Mouse (Mus musculus) liver, embryonic 13.5 days (tissue): ENCODE results near the gene Wdr45. TPM values are rescaled to one million over a fixed set of nuclear protein-coding genes. Genes with fewer than 3 reads are reported as not detected.
A peak's percentile ranks its signal among the peaks of the same experiment; 100 is the strongest.
"Not testable (repeated sequence)": the region's sequence is repeated elsewhere in the genome, so short reads cannot be mapped to it uniquely, and the experiment has no call there.

Source experiments
- ATAC-seq: fragments of 200-750 bp; cut with Nextera tagmentation; 2 replicates; pipeline ENCODE4 v1.8.0; 2017; ENCODE audit warnings: low read depth, mild to moderate bottlenecking, moderate number of reproducible peaks, moderate library complexity
- DNase-seq: peaks from one replicate; pipeline ENCODE4 v3.0.0; 2022
- H3K27ac ChIP-seq: fragments of 300-500 bp; sonication (generic); 2 replicates; pipeline ENCODE4 v1.5.1; 2015; ENCODE audit warnings: moderate library complexity, mild to moderate bottlenecking, inconsistent platforms
- H3K27me3 ChIP-seq: fragments of 300-500 bp; sonication (generic); 2 replicates; pipeline ENCODE4 v1.6.1; 2015; ENCODE audit warnings: mild to moderate bottlenecking, inconsistent platforms
- H3K36me3 ChIP-seq: fragments of 300-500 bp; sonication (generic); 2 replicates; pipeline ENCODE4 v1.6.1; 2015; ENCODE audit warnings: mild to moderate bottlenecking, inconsistent platforms
- H3K4me1 ChIP-seq: fragments of 300-500 bp; sonication (generic); replicated peaks from 2 replicates; pipeline ENCODE4 v1.6.1; 2015; ENCODE audit warnings: inconsistent platforms
- H3K4me2 ChIP-seq: fragments of 300-500 bp; sonication (generic); 2 replicates; pipeline ENCODE4 v1.6.1; 2015; ENCODE audit warnings: inconsistent platforms, mild to moderate bottlenecking, moderate library complexity
- H3K4me3 ChIP-seq: fragments of 300-500 bp; sonication (generic); replicated peaks from 2 replicates; pipeline ENCODE4 v1.5.1; 2015; ENCODE audit warnings: mild to moderate bottlenecking, inconsistent platforms
- H3K9ac ChIP-seq: fragments of 300-500 bp; sonication (generic); 2 replicates; pipeline ENCODE4 v1.6.1; 2015; ENCODE audit warnings: mild to moderate bottlenecking, inconsistent platforms
- H3K9me3 ChIP-seq: fragments of 300-500 bp; sonication (generic); replicated peaks from 2 replicates; pipeline ENCODE4 v1.6.1; 2016; ENCODE audit warnings: inconsistent platforms
- WGBS: fragments of 180-500 bp; shearing (Covaris S2); methylation state at CpG from one replicate; pipeline ENCODE4 v1.1.7; 2015; ENCODE audit not compliant: insufficient replicate concordance; 5-methylcytosine and 5-hydroxymethylcytosine counted together
- polyA plus RNA-seq: library from polyadenylated mRNA; unstranded; fragments of >200 nt; fragmentation: Nextera tagmentation; extraction: Ambion mirVana; gene quantifications from 2 replicates; pipeline ENCODE4 v1.2.1, GENCODE M21; 2015

The Wdr45 gene
- polyA plus RNA-seq, 1 experiment from 2014 or later: 15.2 TPM

- ATAC-seq (no peak), DNase-seq (no peak)
- Histone ChIP-seq H3K9ac (no peak overlapping the region), H3K9me3 (no peaks in the 10 kb centered on the region), H3K27ac (no peak overlapping the region), H3K4me3 (no peak overlapping the region), H3K4me1 (peaks cover 16% of the 10 kb centered on the region), H3K27me3 (no peaks in the 10 kb centered on the region), H3K4me2 (no peak overlapping the region), H3K36me3 (no peaks in the 10 kb centered on the region)
- WGBS: 38% methylated on average over 5 of the region's 5 CpGs
Observed at GRCm38 (mm10) chrX:7743470-7743869, 29.3 kb downstream of the Wdr45 start.

DNA sequence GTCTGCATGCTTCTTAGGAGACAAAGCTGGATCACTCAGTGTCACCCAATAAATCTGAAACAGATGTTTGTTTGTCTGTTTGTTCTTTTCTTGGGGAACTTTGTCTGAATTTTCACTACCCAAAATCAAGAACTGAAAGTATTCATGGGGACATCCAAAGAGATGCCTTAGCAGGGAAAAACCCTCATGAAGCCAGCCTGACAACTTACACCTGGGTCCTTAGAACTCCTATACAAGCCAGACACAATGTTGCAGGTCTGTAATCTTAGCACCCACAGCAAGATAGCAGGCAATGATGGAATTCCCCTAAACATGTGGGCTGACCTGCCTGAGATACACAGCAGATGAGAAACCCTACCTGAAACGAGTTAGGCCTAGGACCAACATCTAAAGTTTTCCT lies 30.8 kb downstream of the Wdr45 start:
- no peak for DNase-seq

DNA sequence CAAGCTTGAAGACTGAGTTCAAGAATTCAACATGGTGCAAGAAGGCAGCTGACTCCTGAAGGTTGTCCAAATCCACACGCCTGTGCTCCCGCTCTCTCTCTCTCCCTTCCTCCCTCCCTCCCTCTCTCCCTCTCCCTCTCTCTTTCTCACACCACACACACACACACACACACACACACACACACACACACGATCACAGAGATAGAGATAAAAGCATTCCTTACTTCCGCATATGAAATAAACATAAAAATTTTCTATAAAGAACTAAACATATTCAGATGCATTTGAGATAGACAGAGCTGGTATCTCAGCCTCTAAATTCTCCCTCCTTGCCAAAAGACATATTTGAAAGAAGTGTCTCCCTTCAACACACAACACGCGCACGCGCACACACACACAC lies 31.3 kb downstream of the Wdr45 start:
- Histone ChIP-seq H3K4me2 (no peak overlapping the region), H3K27ac (no peak overlapping the region), H3K4me3 (no peak overlapping the region), H3K4me1 (peaks cover 14% of the 10 kb centered on the region), H3K27me3 (no peaks in the 10 kb centered on the region), H3K9ac (no peak overlapping the region), H3K9me3 (no peaks in the 10 kb centered on the region), H3K36me3 (no peaks in the 10 kb centered on the region)
- ATAC-seq (no peak), DNase-seq (no peak)
- WGBS: 77% methylated on average over 8 of the region's 8 CpGs

More for the DNA sequence above, 30.8 kb downstream of the Wdr45 start:
- no peak for ATAC-seq
- 33% methylated on average over 1 of the region's 1 CpGs for WGBS
- H3K9me3 ChIP-seq: no peaks in the 10 kb centered on the region
- no peak overlapping the region for H3K9ac ChIP-seq
- H3K4me2 ChIP-seq: no peak overlapping the region
- H3K36me3 ChIP-seq: no peaks in the 10 kb centered on the region
- H3K4me3 ChIP-seq: no peak overlapping the region
- peaks cover 15% of the 10 kb centered on the region for H3K4me1 ChIP-seq
- no peaks in the 10 kb centered on the region for H3K27me3 ChIP-seq
- H3K27ac ChIP-seq: no peak overlapping the region

- Histone ChIP-seq H3K9me3 (no peaks in the 10 kb centered on the region), H3K27me3 (no peaks in the 10 kb centered on the region), H3K4me3 (peak within 1 kb of the TSS; percentile 64), H3K4me1 (peaks cover 8% of the 10 kb centered on the region; the same call in 1 of the 2 replicates), H3K27ac (no peak within 1 kb of the TSS), H3K36me3 (no peaks in the 10 kb centered on the region), H3K9ac (peak within 1 kb of the TSS; percentile 55; the same call in 1 of the 2 replicates), H3K4me2 (peak within 1 kb of the TSS; percentile 79)
- WGBS: 9% methylated on average over 46 of the region's 56 CpGs
- DNase-seq (no peak), ATAC-seq (peak; percentile 36)
Observed at GRCm38 (mm10) chrX:7750432-7751116, 36.4 kb downstream of the Wdr45 start, which contains the start of gene Ccdc120. Gene Ccdc120, minus strand, starts transcription at chrX:7750905.

- H3K27me3 ChIP-seq, H3K9ac ChIP-seq, H3K27ac ChIP-seq, H3K36me3 ChIP-seq, H3K4me2 ChIP-seq, H3K4me1 ChIP-seq, H3K4me3 ChIP-seq, ATAC-seq, DNase-seq, H3K9me3 ChIP-seq: not testable (repeated sequence)
- 7% methylated on average over 3 of the region's 3 CpGs for WGBS
Observed at GRCm38 (mm10) chrX:7753627-7754026, 39.5 kb downstream of the Wdr45 start.

GRCm38 (mm10) chrX:7762137-7762920 lies 48.2 kb downstream of the Wdr45 start, which contains the start of gene Tfe3:
Gene Tfe3, plus strand, starts transcription at chrX:7762560.
- Histone ChIP-seq H3K27me3 (no peaks in the 10 kb centered on the region), H3K9me3 (no peaks in the 10 kb centered on the region), H3K4me1 (peaks cover 40% of the 10 kb centered on the region), H3K9ac (peak within 1 kb of the TSS; percentile 78), H3K4me2 (peak within 1 kb of the TSS; percentile 84), H3K4me3 (peak within 1 kb of the TSS; percentile 73), H3K36me3 (peaks cover 10% of the 10 kb centered on the region), H3K27ac (peak within 1 kb of the TSS; percentile 74)
- 19% methylated on average over 38 of the region's 38 CpGs for WGBS
- ATAC-seq (peak; percentile 94), DNase-seq (peak; percentile 89)

DNA sequence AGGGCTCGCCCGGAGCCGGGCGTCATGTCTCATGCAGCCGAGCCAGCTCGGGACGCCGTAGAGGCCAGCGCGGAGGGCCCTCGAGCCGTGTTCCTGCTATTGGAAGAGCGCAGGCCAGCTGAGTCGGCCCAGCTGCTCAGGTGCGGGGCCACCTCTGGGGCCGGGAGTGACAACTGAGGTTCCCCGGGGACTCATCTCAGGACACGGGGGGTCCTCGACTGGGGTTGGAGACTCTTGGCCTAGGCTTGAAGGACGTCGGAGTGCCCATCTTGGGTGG lies 48.7 kb downstream of the Wdr45 start:
- H3K4me3 ChIP-seq: peak overlapping the region; percentile 73
- 26% methylated on average over 21 of the region's 21 CpGs for WGBS
- H3K9ac ChIP-seq: peak overlapping the region; percentile 78
- ATAC-seq: peak; percentile 35
- peak overlapping the region; percentile 74 for H3K27ac ChIP-seq
- peaks cover 15% of the 10 kb centered on the region for H3K36me3 ChIP-seq
- no peaks in the 10 kb centered on the region for H3K9me3 ChIP-seq
- H3K27me3 ChIP-seq: no peaks in the 10 kb centered on the region
- DNase-seq: no peak
- H3K4me2 ChIP-seq: peak overlapping the region; percentile 84
- H3K4me1 ChIP-seq: peaks cover 40% of the 10 kb centered on the region

DNA sequence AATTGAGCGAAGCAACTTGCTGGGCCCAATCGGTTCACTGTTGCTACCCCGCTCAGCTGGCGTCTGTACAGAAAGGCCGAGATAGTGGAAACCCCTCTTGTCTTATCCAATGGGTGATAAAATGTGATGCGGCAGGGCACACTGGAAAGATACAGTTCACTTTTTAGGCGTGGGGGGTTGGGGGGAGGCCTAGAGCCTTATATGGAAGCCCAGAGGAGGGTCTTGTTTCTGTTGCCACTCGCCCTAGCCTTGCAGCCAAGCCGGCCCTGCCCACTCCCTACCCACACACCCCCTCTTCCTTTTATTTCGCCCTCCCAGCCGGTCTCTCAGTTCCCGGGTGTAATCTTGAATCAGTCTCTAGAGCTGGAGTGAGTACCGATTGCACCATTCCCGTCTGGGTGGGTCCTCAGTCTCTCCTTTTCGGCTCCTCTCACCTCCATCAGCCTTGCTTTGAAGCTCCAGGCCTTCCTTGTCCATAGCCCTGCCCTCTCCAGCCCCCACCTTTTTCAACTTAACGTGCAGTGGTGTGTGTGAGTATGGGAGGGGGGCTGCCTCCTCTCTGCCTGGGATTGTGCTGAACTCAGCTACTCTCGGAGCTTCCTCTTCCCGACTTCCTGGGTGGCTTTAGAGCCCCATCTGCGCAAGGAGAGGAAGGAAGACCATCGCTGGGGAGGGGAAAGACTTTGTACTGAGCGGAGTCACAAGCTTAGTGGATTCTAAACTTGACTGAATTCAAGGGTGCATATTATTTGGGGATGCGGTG lies 49.7 kb downstream of the Wdr45 start:
- Histone ChIP-seq H3K4me3 (peak overlapping the region; percentile 73), H3K9me3 (no peaks in the 10 kb centered on the region), H3K4me2 (peak overlapping the region; percentile 84), H3K4me1 (peaks cover 45% of the 10 kb centered on the region), H3K27ac (peak overlapping the region; percentile 74), H3K9ac (peak overlapping the region; percentile 78), H3K27me3 (no peaks in the 10 kb centered on the region), H3K36me3 (peaks cover 23% of the 10 kb centered on the region)
- DNase-seq: no peak
- 9% methylated on average over 22 of the region's 22 CpGs for WGBS
- no peak for ATAC-seq

DNA sequence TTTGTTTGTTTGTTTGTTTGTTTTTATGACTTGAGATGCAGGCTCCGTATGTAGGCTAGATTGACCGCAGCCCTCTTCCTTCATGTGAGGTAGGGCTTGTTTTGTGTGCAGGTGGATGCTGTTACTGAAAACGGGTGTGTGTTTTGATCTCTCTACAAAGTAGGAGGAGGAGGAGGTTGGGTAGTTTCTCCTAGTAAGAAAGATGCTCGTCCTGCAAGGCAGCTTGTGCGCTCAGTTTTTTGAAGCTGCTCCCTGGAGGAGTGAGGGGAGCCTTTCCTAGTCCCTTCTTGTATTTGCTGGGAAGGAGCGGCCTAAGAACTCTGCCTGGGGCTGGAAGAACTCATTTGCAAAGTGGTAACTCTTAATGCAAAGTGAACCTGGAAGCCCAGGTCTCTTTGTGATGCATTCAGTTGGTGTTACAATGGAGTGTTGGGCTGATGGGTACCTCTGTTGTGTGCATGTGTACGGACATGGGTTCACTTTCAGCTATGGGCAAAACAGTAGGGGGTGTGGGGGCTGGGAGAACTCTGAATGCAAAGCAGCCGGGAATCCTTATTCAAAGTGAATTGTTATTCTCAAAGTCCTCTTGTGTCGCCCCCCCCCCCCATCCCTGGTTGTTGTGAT lies 50.6 kb downstream of the Wdr45 start:
- H3K36me3 ChIP-seq: peaks cover 24% of the 10 kb centered on the region
- H3K9me3 ChIP-seq: no peaks in the 10 kb centered on the region
- H3K4me3 ChIP-seq: peak overlapping the region; percentile 73
- DNase-seq (no peak), ATAC-seq (no peak)
- no peaks in the 10 kb centered on the region for H3K27me3 ChIP-seq
- H3K4me2 ChIP-seq: peak overlapping the region; percentile 84
- no peak overlapping the region for H3K27ac ChIP-seq
- 33% methylated on average over 9 of the region's 9 CpGs for WGBS
- peak overlapping the region; percentile 78; the same call in 1 of the 2 replicates for H3K9ac ChIP-seq
- peaks cover 53% of the 10 kb centered on the region for H3K4me1 ChIP-seq

- peak overlapping the region; percentile 84 for H3K4me2 ChIP-seq
- peak overlapping the region; percentile 73 for H3K4me3 ChIP-seq
- peak overlapping the region; percentile 64; the same call in 1 of the 2 replicates for H3K27ac ChIP-seq
- WGBS: 22% methylated on average over 13 of the region's 13 CpGs
- peak overlapping the region; percentile 61 for H3K9ac ChIP-seq
- H3K27me3 ChIP-seq: no peaks in the 10 kb centered on the region
- ATAC-seq (no peak), DNase-seq (no peak)
- H3K9me3 ChIP-seq: no peaks in the 10 kb centered on the region
- H3K4me1 ChIP-seq: peaks cover 53% of the 10 kb centered on the region
- H3K36me3 ChIP-seq: peaks cover 27% of the 10 kb centered on the region
Observed at GRCm38 (mm10) chrX:7765281-7765670, 51.1 kb downstream of the Wdr45 start.

DNA sequence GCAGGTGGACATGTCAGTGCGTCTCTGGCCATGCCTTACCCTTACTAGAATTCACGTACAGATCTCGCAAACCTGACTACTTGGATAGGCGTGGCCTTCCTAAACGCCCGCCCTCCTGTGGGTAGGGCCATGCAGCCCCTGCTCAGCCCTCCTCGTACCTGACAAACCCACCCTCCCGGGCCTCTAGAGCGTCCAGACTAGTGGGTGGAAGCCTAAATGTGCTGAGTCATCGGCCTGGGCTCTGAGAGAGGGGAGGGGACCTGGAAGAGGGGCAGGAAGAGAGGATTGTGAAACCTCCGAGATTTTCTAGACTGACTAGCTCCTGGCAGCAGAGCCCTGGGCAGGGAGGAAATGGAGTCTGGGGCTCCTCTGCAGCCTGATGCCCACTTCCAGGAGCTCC lies 51.6 kb downstream of the Wdr45 start:
- Histone ChIP-seq H3K9ac (peak overlapping the region; percentile 61), H3K36me3 (peaks cover 32% of the 10 kb centered on the region), H3K27me3 (no peaks in the 10 kb centered on the region), H3K9me3 (no peaks in the 10 kb centered on the region), H3K4me1 (peaks cover 53% of the 10 kb centered on the region), H3K27ac (peak overlapping the region; percentile 64), H3K4me3 (peak overlapping the region; percentile 73), H3K4me2 (peak overlapping the region; percentile 84)
- WGBS: 8% methylated on average over 11 of the region's 11 CpGs
- DNase-seq (peak; percentile 61), ATAC-seq (peak; percentile 44)
